9 mouse cellular contexts compared by ENCODE assay signal in the genomic region with DNA sequence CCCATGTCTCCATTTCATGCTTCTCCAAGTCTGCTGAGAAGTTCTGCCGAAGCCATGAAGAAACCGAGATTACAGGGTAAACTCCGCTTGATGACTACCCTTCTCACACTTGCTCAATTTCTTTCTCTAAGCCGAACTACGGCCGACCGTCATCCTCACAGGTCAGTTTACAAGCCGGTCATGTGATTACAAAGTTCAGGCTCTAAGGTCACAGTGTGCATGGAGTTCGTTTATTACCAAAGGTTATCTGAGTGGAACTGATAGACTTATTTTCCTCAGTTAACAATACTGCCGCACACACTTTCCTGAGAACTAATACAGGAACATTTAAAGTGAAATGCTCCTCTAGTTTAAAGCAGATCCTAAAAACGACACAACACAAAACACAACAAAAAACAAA.
A peak's percentile ranks its signal among the peaks of the same experiment; 100 is the strongest.
DNase-seq lines count a peak whose midpoint lies in the region; ATAC-seq and TF ChIP-seq lines count a peak whose summit lies in the region.
"Had no signal": no experiment of that assay in that cellular context is flagged by ENCODE, and none has a peak within 500 bp of the region (broad histone marks: within the 10 kb centered on the region; RNA-seq: fewer than 3 reads in every experiment).

No protein-coding gene starts in this region.

- WGBS in heart, embryonic 14.5 days, result 24% methylated on average over 11 of the region's 11 CpGs
- 24% methylated on average over 11 of the region's 11 CpGs for WGBS in intestine, postnatal 0 days
- 43% methylated on average over 11 of the region's 11 CpGs for WGBS in liver, embryonic 14.5 days (ENCODE audit: insufficient replicate concordance)

- peak overlapping the region; percentile 48 for H3K4me2 ChIP-seq in heart, embryonic 14.5 days (ENCODE audit: low read length)
- H3K4me2 ChIP-seq in intestine, postnatal 0 days (replicated peaks; ENCODE audit: low read depth), result peak overlapping the region; percentile 30; the same call in 1 of the 2 replicates
- peak overlapping the region; percentile 21 for H3K4me2 ChIP-seq in liver, embryonic 14.5 days (ENCODE audit: low read depth)

- H3K4me3 ChIP-seq in heart, embryonic 14.5 days (ENCODE audit: control insufficient read depth in 1 of 2, insufficient read depth in 1 of 2, low read depth in 1 of 2, low read length in 2 of 2), result no peak overlapping the region
- H3K4me3 ChIP-seq in intestine, postnatal 0 days (ENCODE audit: low read depth, low read length), result no peak overlapping the region
- peak overlapping the region in 1 of 2 experiments; percentile 24; a peak in 2 of 4 replicates for H3K4me3 ChIP-seq in liver, embryonic 14.5 days (ENCODE audit: insufficient read depth in 1 of 2, low read depth in 2 of 2, low read length in 2 of 2)

- no peak for ATAC-seq in heart, embryonic 14.5 days (ENCODE audit: insufficient number of reproducible peaks, insufficient read depth, low FRiP score, low read depth)
- ATAC-seq in intestine, postnatal 0 days, result peak; percentile 88
- ATAC-seq in liver, embryonic 14.5 days (ENCODE audit: insufficient read depth), result peak; percentile 45; the same call in 1 of the 2 replicates
- ATAC-seq: inflammation-experienced regulatory T-cells, adult 6 months had no signal

- no peaks in the 10 kb centered on the region for H3K27me3 ChIP-seq in heart, embryonic 14.5 days (ENCODE audit: control insufficient read depth, insufficient read depth, low read length)
- no peaks in the 10 kb centered on the region for H3K27me3 ChIP-seq in intestine, postnatal 0 days (replicated peaks; ENCODE audit: control insufficient read depth, insufficient read depth, low read length)
- H3K27me3 ChIP-seq in liver, embryonic 14.5 days (ENCODE audit: control insufficient read depth, insufficient read depth, low read length), result no peaks in the 10 kb centered on the region

- no peak for TF ChIP-seq CTCF in intestine, postnatal 0 days (IDR thresholded peaks at IDR 0.05; ENCODE audit: low read depth)
- TF ChIP-seq CTCF in liver, embryonic 14.5 days (IDR thresholded peaks at IDR 0.05; ENCODE audit: low read depth), result no peak

- peak overlapping the region; percentile 21; the same call in 1 of the 2 replicates for H3K9ac ChIP-seq in heart, embryonic 14.5 days (ENCODE audit: low read length)
- no peak overlapping the region for H3K9ac ChIP-seq in intestine, postnatal 0 days (ENCODE audit: low read depth, low read length)
- H3K9ac ChIP-seq in liver, embryonic 14.5 days (replicated peaks), result no peak overlapping the region

- peaks cover 2 to 10% of the 10 kb centered on the region in 2 experiments; a peak in 3 of 4 replicates for H3K4me1 ChIP-seq in heart, embryonic 14.5 days (ENCODE audit: control insufficient read depth in 2 of 2, insufficient read depth in 2 of 2, low read length in 2 of 2)
- H3K4me1 ChIP-seq in intestine, postnatal 0 days (replicated peaks; ENCODE audit: control insufficient read depth, insufficient read depth, low read length), result no peaks in the 10 kb centered on the region
- peaks cover 0 to 9% of the 10 kb centered on the region in 2 experiments; a peak in 2 of 4 replicates for H3K4me1 ChIP-seq in liver, embryonic 14.5 days (replicated peaks; ENCODE audit: control insufficient read depth in 2 of 2, insufficient read depth in 2 of 2, low read length in 1 of 2)

- no peaks in the 10 kb centered on the region for H3K36me3 ChIP-seq in heart, embryonic 14.5 days (ENCODE audit: control insufficient read depth, insufficient read depth, low read length)
- no peaks in the 10 kb centered on the region for H3K36me3 ChIP-seq in intestine, postnatal 0 days (ENCODE audit: control insufficient read depth, insufficient read depth)
- H3K36me3 ChIP-seq in liver, embryonic 14.5 days (replicated peaks; ENCODE audit: control insufficient read depth, insufficient read depth, low read depth), result no peaks in the 10 kb centered on the region

- no peak for TF ChIP-seq EP300 in liver, embryonic 14.5 days (IDR thresholded peaks at IDR 0.05; ENCODE audit: low read depth)

- no peak for DNase-seq in heart, postnatal 4 days
- DNase-seq in adrenal gland, postnatal 14 days, result peak; percentile 28
- DNase-seq in liver, embryonic 14.5 days (ENCODE audit: low read depth in 3 of 3, low spot score in 3 of 3), result peak; percentile 23 to 37 (median 24)
- DNase-seq in left cerebral cortex, adult 8-10 months (ENCODE audit: low spot score in 2 of 2), result no peak
- no peak for DNase-seq in cerebellum, adult 9-11 months
- no peak for DNase-seq in thymus, postnatal 0 days (ENCODE audit: low spot score)

- H3K27ac ChIP-seq in heart, embryonic 14.5 days (replicated peaks in 1 of 2; ENCODE audit: control insufficient read depth in 1 of 2, insufficient read depth in 1 of 2, low read depth in 2 of 2, low read length in 2 of 2), result no peak overlapping the region
- 0 out of 2 replicates have a peak overlapping the region, but pooled peaks have one; percentile 28 for H3K27ac ChIP-seq in intestine, postnatal 0 days (ENCODE audit: low read depth, low read length)
- H3K27ac ChIP-seq in liver, embryonic 14.5 days, result no peak overlapping the region

- H3K9me3 ChIP-seq in heart, embryonic 14.5 days (ENCODE audit: control insufficient read depth, low read length), result no peaks in the 10 kb centered on the region
- no peaks in the 10 kb centered on the region for H3K9me3 ChIP-seq in intestine, postnatal 0 days (ENCODE audit: control insufficient read depth)
- no peaks in the 10 kb centered on the region for H3K9me3 ChIP-seq in liver, embryonic 14.5 days (ENCODE audit: control insufficient read depth, low read length)

Comparison
In these comparisons a context has a peak if more than half of its experiments do, and no peak if none do; other contexts are left out.
1. DNase-seq: peak in adrenal gland, postnatal 14 days (single experiment) and liver, embryonic 14.5 days (3 of 3); none in heart, postnatal 4 days (single experiment), left cerebral cortex, adult 8-10 months (0 of 2), cerebellum, adult 9-11 months (single experiment) and thymus, postnatal 0 days (single experiment).
2. Peak in every context shown above with its lines, with median percentiles within 50 percentile points of each other: H3K4me2 ChIP-seq.